Comparison of ENCODE assay signal across 8 mouse cellular contexts in genomic region chr17:33916294-33916693, GRCm38 (mm10). TPM values are rescaled to one million over a fixed set of nuclear protein-coding genes. Genes with fewer than 3 reads are reported as not detected.
DNase-seq lines count a peak whose midpoint lies in the region; ATAC-seq and TF ChIP-seq lines count a peak whose summit lies in the region.

No protein-coding gene starts in this region.

- no peak for TF ChIP-seq CTCF in cortical plate, adult 2 months (IDR thresholded peaks at IDR 0.05; ENCODE audit: extremely low read depth, insufficient read depth, low read length)
- no peak for TF ChIP-seq CTCF in heart, postnatal 0 days (IDR thresholded peaks at IDR 0.05; ENCODE audit: low read depth)

- H3K36me3 ChIP-seq in kidney, embryonic 15.5 days: peaks cover 47% of the 10 kb centered on the region
- peaks cover 36% of the 10 kb centered on the region for H3K36me3 ChIP-seq in heart, postnatal 0 days (replicated peaks; ENCODE audit: control insufficient read depth, insufficient read depth, low read length)
- peaks cover 52% of the 10 kb centered on the region; the same call in 1 of the 2 replicates for H3K36me3 ChIP-seq in macrophage (ENCODE audit: inconsistent target)

- ATAC-seq in kidney, embryonic 15.5 days (replicated peaks; ENCODE audit: low FRiP score): peak; percentile 16
- no peak for ATAC-seq in heart, postnatal 0 days (ENCODE audit: insufficient read depth, low read depth)

- peaks cover 88% of the 10 kb centered on the region for H3K79me2 ChIP-seq in macrophage (ENCODE audit: inconsistent target)

- H3K4me1 ChIP-seq in kidney, embryonic 15.5 days: peaks cover 71% of the 10 kb centered on the region
- H3K4me1 ChIP-seq in cortical plate, adult 2 months (ENCODE audit: control insufficient read depth, insufficient read depth, low read length): no peaks in the 10 kb centered on the region
- peaks cover 5% of the 10 kb centered on the region; the same call in 1 of the 2 replicates for H3K4me1 ChIP-seq in heart, postnatal 0 days (ENCODE audit: control insufficient read depth, insufficient read depth)

- H3K4me3 ChIP-seq in kidney, embryonic 15.5 days (replicated peaks): peak overlapping the region; percentile 64
- H3K4me3 ChIP-seq in cortical plate, adult 2 months (ENCODE audit: insufficient read depth, low read length): peak overlapping the region; percentile 7
- peak overlapping the region; percentile 74 for H3K4me3 ChIP-seq in heart, postnatal 0 days (ENCODE audit: low read depth, low read length)
- H3K4me3 ChIP-seq in macrophage (ENCODE audit: inconsistent target): peak overlapping the region; percentile 74

- H3K27me3 ChIP-seq in kidney, embryonic 15.5 days: no peaks in the 10 kb centered on the region
- no peaks in the 10 kb centered on the region for H3K27me3 ChIP-seq in heart, postnatal 0 days (ENCODE audit: control insufficient read depth, insufficient read depth, low read length)

- DNase-seq in kidney, postnatal 25 days: no peak
- DNase-seq in heart, postnatal 0 days (ENCODE audit: low spot score): no peak
- no peak for DNase-seq in adrenal gland, adult 8-10 months
- no peak for DNase-seq in frontal cortex, postnatal 14 days (ENCODE audit: low spot score in 2 of 2)
- DNase-seq in gastrocnemius, postnatal 25 days: no peak

- no peak for TF ChIP-seq EP300 in heart, postnatal 0 days (IDR thresholded peaks at IDR 0.05; ENCODE audit: low read depth)

- peak overlapping the region; percentile 92 for H3K27ac ChIP-seq in kidney, embryonic 15.5 days
- H3K27ac ChIP-seq in cortical plate, adult 2 months (ENCODE audit: insufficient read depth, low read length): no peak overlapping the region
- peak overlapping the region; percentile 72 for H3K27ac ChIP-seq in heart, postnatal 0 days (ENCODE audit: low read depth)
- H3K27ac ChIP-seq in macrophage: peak overlapping the region; percentile 38

- peak overlapping the region; percentile 62 for H3K4me2 ChIP-seq in kidney, embryonic 15.5 days
- H3K4me2 ChIP-seq in heart, postnatal 0 days (ENCODE audit: low read depth, low read length): peak overlapping the region; percentile 69

- 1% methylated on average over 20 of the region's 20 CpGs for WGBS in kidney, embryonic 15.5 days
- WGBS in heart, postnatal 0 days: under 1% methylated on average over 14 of the region's 20 CpGs
- WGBS in macrophage (ENCODE audit: missing documents): 0% methylated on average over 10 of the region's 20 CpGs

- H3K9me3 ChIP-seq in kidney, embryonic 15.5 days (replicated peaks): no peaks in the 10 kb centered on the region
- H3K9me3 ChIP-seq in heart, postnatal 0 days (replicated peaks; ENCODE audit: control insufficient read depth, low read length): no peaks in the 10 kb centered on the region

- peak overlapping the region; percentile 57 for H3K9ac ChIP-seq in kidney, embryonic 15.5 days
- H3K9ac ChIP-seq in heart, postnatal 0 days (replicated peaks; ENCODE audit: low read depth, low read length): peak overlapping the region; percentile 73

- no peak for TF ChIP-seq POLR2A in cortical plate, adult 2 months (IDR thresholded peaks at IDR 0.05; ENCODE audit: extremely low read depth, insufficient read depth, low read length)

RNA-seq across cellular contexts. Expression of gene Zbtb22, which starts 0.6 kb away (rescaled TPM):
- 17.5 and 19.3 TPM in 2 replicates for polyA plus RNA-seq in kidney, embryonic 15.5 days (2015; fragmentation: Nextera tagmentation; extraction: Ambion mirVana)
- polyA plus RNA-seq in cortical plate, adult 2 months (2012; rRNA removed): 31.9 and 33.5 TPM in 2 replicates
- total RNA-seq in heart, postnatal 0 days (2014; rRNA removed; ENCODE audit: low replicate concordance): 29.1 and 42.9 TPM in 2 replicates
- polyA plus RNA-seq in heart, postnatal 0 days (2015; fragmentation: Nextera tagmentation; extraction: Ambion mirVana): 10.1 and 12.0 TPM in 2 replicates
- 10 to 100 TPM; 19.6 to 48.0 (median 32.3) TPM for total RNA-seq in macrophage (2018; cell fraction: chromatin; rRNA removed)
- total RNA-seq in macrophage (2018; cell fraction: cytosol; rRNA removed): 10 to 100 TPM; 20.3 to 33.9 (median 27.8) TPM
- total RNA-seq in macrophage (2018; cell fraction: nucleus; rRNA removed): 10 to 100 TPM; 23.9 to 53.5 (median 40.4) TPM
- polyA plus RNA-seq in macrophage (2018): 18.2 to 24.0 TPM (median 21.3 TPM) in 3 replicates
- 10 to 100 TPM; 35.3 to 39.7 (median 37.5) TPM for total RNA-seq in adrenal gland, adult 8-10 months (2022)
- total RNA-seq in gastrocnemius, postnatal 25 days (2021): 10 to 100 TPM; 11.1 to 11.3 TPM

RNA-seq across cellular contexts. Expression of gene Tapbp, which starts 0.6 kb away (rescaled TPM):
- polyA plus RNA-seq in kidney, embryonic 15.5 days (2015; fragmentation: Nextera tagmentation; extraction: Ambion mirVana): 28.3 and 35.9 TPM in 2 replicates
- polyA plus RNA-seq in cortical plate, adult 2 months (2012; rRNA removed): 22.1 and 22.3 TPM in 2 replicates
- total RNA-seq in heart, postnatal 0 days (2014; rRNA removed; ENCODE audit: low replicate concordance): 50.9 and 84.1 TPM in 2 replicates
- polyA plus RNA-seq in heart, postnatal 0 days (2015; fragmentation: Nextera tagmentation; extraction: Ambion mirVana): 47.6 and 51.3 TPM in 2 replicates
- 1,000 to 10,000 TPM in 1 of 26 experiments, 100 to 1,000 TPM in 25; 113 to 1,389 (median 406) TPM for total RNA-seq in macrophage (2018; cell fraction: chromatin; rRNA removed)
- 1,000 to 10,000 TPM in 11 of 26 experiments, 100 to 1,000 TPM in 15; 321 to 1,516 (median 723) TPM for total RNA-seq in macrophage (2018; cell fraction: cytosol; rRNA removed)
- 1,000 to 10,000 TPM in 17 of 26 experiments, 100 to 1,000 TPM in 9; 461 to 2,733 (median 1,524) TPM for total RNA-seq in macrophage (2018; cell fraction: nucleus; rRNA removed)
- polyA plus RNA-seq in macrophage (2018): 235 to 575 TPM (median 237 TPM) in 3 replicates
- 100 to 1,000 TPM; 195 to 259 (median 213) TPM for total RNA-seq in adrenal gland, adult 8-10 months (2022)
- total RNA-seq in gastrocnemius, postnatal 25 days (2021): 10 to 100 TPM; 31.2 to 41.2 TPM

RNA-seq across cellular contexts. Expression of gene Daxx, which starts 7.1 kb away (rescaled TPM):
- 47.6 and 60.0 TPM in 2 replicates for polyA plus RNA-seq in kidney, embryonic 15.5 days (2015; fragmentation: Nextera tagmentation; extraction: Ambion mirVana)
- polyA plus RNA-seq in cortical plate, adult 2 months (2012; rRNA removed): 27.2 and 27.4 TPM in 2 replicates
- total RNA-seq in heart, postnatal 0 days (2014; rRNA removed; ENCODE audit: low replicate concordance): 15.2 and 19.3 TPM in 2 replicates
- 18.0 and 20.0 TPM in 2 replicates for polyA plus RNA-seq in heart, postnatal 0 days (2015; fragmentation: Nextera tagmentation; extraction: Ambion mirVana)
- 100 to 1,000 TPM in 16 of 26 experiments, 10 to 100 TPM in 10; 45.5 to 715 (median 283) TPM for total RNA-seq in macrophage (2018; cell fraction: chromatin; rRNA removed)
- 100 to 1,000 TPM in 14 of 26 experiments, 10 to 100 TPM in 12; 42.9 to 264 (median 138) TPM for total RNA-seq in macrophage (2018; cell fraction: cytosol; rRNA removed)
- 100 to 1,000 TPM in 20 of 26 experiments, 10 to 100 TPM in 6; 62.8 to 925 (median 335) TPM for total RNA-seq in macrophage (2018; cell fraction: nucleus; rRNA removed)
- polyA plus RNA-seq in macrophage (2018): 32.1 to 95.9 TPM (median 50.6 TPM) in 3 replicates
- 10 to 100 TPM; 30.2 to 36.2 (median 33.8) TPM for total RNA-seq in adrenal gland, adult 8-10 months (2022)
- total RNA-seq in gastrocnemius, postnatal 25 days (2021): 10 to 100 TPM; 10.2 to 11.7 TPM

RNA-seq across cellular contexts. Expression of gene Platr17, which starts 11.4 kb away (rescaled TPM):
- polyA plus RNA-seq in kidney, embryonic 15.5 days (2015; fragmentation: Nextera tagmentation; extraction: Ambion mirVana): 0.19 TPM in 1 of 2 replicates, not detected in the other
- 1.7 TPM in 2 replicates for polyA plus RNA-seq in cortical plate, adult 2 months (2012; rRNA removed)
- not detected in 2 replicates for total RNA-seq in heart, postnatal 0 days (2014; rRNA removed; ENCODE audit: low replicate concordance)
- not detected in 2 replicates for polyA plus RNA-seq in heart, postnatal 0 days (2015; fragmentation: Nextera tagmentation; extraction: Ambion mirVana)
- total RNA-seq in macrophage (2018; cell fraction: chromatin; rRNA removed): not detected
- 1 to 10 TPM in 12 of 26 experiments, under 1 TPM in 13, not detected in 1; 0.54 to 1.8 (median 0.88) TPM for total RNA-seq in macrophage (2018; cell fraction: cytosol; rRNA removed)
- total RNA-seq in macrophage (2018; cell fraction: nucleus; rRNA removed): 1 to 10 TPM in 5 of 26 experiments, under 1 TPM in 2, not detected in 19; 0.68 to 1.9 (median 1.1) TPM
- 1.8 TPM in 1 of 3 replicates, not detected in the others for polyA plus RNA-seq in macrophage (2018)
- total RNA-seq in adrenal gland, adult 8-10 months (2022): not detected
- total RNA-seq in gastrocnemius, postnatal 25 days (2021): not detected

RNA-seq across cellular contexts. Expression of gene Rgl2, which starts 13.0 kb away (rescaled TPM):
- 30.7 and 34.5 TPM in 2 replicates for polyA plus RNA-seq in kidney, embryonic 15.5 days (2015; fragmentation: Nextera tagmentation; extraction: Ambion mirVana)
- 164 and 177 TPM in 2 replicates for polyA plus RNA-seq in cortical plate, adult 2 months (2012; rRNA removed)
- 63.1 and 144 TPM in 2 replicates for total RNA-seq in heart, postnatal 0 days (2014; rRNA removed; ENCODE audit: low replicate concordance)
- polyA plus RNA-seq in heart, postnatal 0 days (2015; fragmentation: Nextera tagmentation; extraction: Ambion mirVana): 21.1 and 21.9 TPM in 2 replicates
- 1,000 to 10,000 TPM in 5 of 26 experiments, 100 to 1,000 TPM in 21; 361 to 1,491 (median 730) TPM for total RNA-seq in macrophage (2018; cell fraction: chromatin; rRNA removed)
- 10 to 100 TPM; 16.2 to 93.6 (median 48.0) TPM for total RNA-seq in macrophage (2018; cell fraction: cytosol; rRNA removed)
- total RNA-seq in macrophage (2018; cell fraction: nucleus; rRNA removed): 100 to 1,000 TPM; 102 to 712 (median 325) TPM
- polyA plus RNA-seq in macrophage (2018): 36.9 to 101 TPM (median 53.4 TPM) in 3 replicates
- total RNA-seq in adrenal gland, adult 8-10 months (2022): 10 to 100 TPM; 42.1 to 76.2 (median 60.1) TPM
- total RNA-seq in gastrocnemius, postnatal 25 days (2021): 10 to 100 TPM; 27.3 to 28.5 TPM

Comparison
In these comparisons a context has a peak if more than half of its experiments do, and no peak if none do; other contexts are left out.
1. H3K4me3 ChIP-seq: peak in every context shown above with its lines; median percentile 74 in heart, postnatal 0 days; 74 in macrophage; 64 in kidney, embryonic 15.5 days; 7 in cortical plate, adult 2 months.